Mouse (Mus musculus): ENCODE data around the gene Mrpl20.

Mrpl20 gene

GRCm38 (mm10) chr4:155802741-155803339, at the start of gene Mrpl20:
Mrpl20 (plus strand) TSS chr4:155802878.
- DNase-seq (ENCODE audit: low read depth, low spot score), result peak; percentile 74

DNA sequence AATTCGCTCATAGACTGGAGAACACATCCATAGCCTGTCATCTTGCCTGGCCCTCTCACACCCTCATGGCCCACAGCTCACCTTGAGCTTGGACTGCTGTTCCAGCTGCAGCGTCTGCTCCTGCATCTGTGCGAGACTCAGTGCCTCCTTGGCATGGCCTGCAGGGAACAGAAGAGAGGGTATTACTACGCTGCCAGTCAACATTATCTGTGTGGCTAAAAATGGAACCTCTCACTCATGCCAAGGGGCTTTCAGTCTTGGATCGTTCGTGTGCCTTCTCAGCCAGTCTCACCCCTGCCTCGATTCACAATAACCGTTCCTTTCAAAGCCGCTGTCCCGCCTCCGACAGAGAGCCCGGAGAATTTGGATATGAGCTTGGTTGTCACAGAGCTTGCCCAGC, 45.7 kb upstream of the Mrpl20 start:
- DNase-seq (ENCODE audit: low read depth, low spot score), result no peak

- peak; percentile 72 for DNase-seq (ENCODE audit: low read depth, low spot score)
Measured at GRCm38 (mm10) chr4:155759862-155760612, 42.6 kb upstream of the Mrpl20 start.

DNA sequence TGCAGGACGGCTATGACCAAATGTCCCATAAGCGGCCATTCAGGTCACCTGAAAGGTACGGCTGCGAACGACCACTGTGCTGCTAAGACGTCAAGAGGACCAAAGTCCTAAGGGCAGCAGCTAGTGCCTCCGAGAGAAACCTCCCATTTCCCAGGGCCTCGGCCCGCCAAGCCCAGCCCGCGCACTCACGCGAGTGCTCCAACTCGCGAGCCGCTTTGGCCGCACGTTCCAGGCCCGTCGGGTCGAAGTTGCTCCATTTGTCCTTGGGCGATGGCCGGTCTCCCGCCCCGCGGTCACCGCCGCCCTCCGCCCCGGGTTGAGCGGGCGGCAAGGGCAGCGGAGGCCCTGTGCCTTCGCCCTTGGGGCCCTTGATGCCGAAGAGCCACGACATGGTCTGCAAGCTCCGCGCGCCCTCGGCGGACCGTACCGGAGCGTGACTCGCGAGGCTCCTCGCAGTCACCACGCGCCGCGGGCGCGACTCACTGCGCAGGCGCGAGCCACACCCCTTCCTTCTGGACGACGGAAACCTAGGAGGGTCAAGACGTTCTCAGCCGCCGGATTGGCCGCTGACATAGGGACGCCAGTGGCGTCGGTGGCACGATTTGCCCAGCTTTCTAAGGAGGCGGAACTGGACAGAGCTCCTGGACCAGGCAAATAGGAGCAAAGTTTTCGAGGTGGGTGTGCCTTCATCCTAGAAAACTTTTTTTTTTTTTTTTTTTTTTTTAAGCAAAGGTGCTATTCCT, 41.9 kb upstream of the Mrpl20 start, which contains the start of gene Atad3a:
TSS of gene Atad3a (minus strand) at position 481 of the 743 bp plus-strand sequence.
- DNase-seq (ENCODE audit: low read depth, low spot score), result peak; percentile 98

DNA sequence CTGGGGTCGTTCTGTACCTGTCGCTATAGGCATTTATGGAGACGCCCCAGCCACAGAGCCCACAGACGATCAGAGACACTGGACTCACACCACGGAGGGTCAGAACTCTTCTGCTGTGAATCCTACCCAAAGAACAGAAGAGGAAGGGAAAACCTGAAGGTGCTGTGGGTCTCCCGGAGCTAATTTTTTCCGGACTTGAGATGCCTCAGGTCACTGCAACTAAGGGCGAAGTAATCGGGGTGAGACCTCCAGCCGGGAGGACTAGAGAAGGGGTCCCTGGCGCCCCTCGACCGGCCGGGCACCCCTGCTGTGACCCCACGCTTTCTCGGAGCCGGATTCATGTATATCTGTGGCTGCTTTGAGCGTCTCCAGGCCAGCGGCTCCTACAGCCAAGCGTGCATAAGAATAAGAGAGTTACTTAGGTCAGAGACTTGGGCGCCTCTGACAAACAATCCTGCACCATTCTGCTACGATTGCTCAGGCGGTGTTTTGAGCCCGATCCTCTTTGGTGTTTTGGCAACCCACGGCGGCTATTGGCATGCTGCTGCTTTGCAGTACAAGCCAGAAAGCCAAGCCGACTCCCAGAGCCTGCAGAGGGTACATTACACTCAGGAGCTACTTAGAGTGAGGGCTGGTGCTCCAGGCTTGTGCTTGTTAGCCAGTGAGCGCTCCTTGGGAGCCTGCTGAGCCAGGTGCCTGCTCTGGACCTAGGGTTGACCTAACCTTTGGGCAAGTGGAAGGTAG, 41.1 kb upstream of the Mrpl20 start:
- peak; percentile 46 for DNase-seq (ENCODE audit: low read depth, low spot score)

DNA sequence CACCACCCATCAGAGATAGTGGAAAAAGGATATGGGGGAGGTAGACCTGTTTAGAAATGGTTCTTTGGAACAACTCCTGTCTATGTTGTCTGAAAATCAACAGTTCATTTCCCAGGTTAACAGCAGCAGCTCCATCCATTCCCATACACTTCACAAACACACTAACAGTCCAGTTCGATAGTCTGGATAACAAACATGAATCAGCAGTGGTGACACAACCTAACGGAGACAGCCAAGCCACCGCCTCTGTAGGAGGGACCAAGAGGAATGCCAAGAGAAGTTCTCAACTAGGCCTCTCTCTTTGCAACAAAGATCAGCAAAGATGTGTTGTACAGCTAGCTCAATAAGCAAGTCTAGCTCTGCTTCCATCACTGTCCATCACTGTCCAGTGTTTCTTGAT, 40.3 kb upstream of the Mrpl20 start:
- no peak for DNase-seq (ENCODE audit: low read depth, low spot score)

- no peak for DNase-seq (ENCODE audit: low read depth, low spot score)
Measured at GRCm38 (mm10) chr4:155769496-155769879, 33.2 kb upstream of the Mrpl20 start.

- DNase-seq (ENCODE audit: low read depth, low spot score), result peak; percentile 81
Measured at GRCm38 (mm10) chr4:155769880-155770512, 32.7 kb upstream of the Mrpl20 start.

- DNase-seq (ENCODE audit: low read depth, low spot score), result no peak
Measured at GRCm38 (mm10) chr4:155770626-155771025, 32.1 kb upstream of the Mrpl20 start.

GRCm38 (mm10) chr4:155771706-155772105, 31.0 kb upstream of the Mrpl20 start:
- no peak for DNase-seq (ENCODE audit: low read depth, low spot score)

- DNase-seq (ENCODE audit: low read depth, low spot score), result no peak
Measured at GRCm38 (mm10) chr4:155772786-155773185, 29.9 kb upstream of the Mrpl20 start.

DNA sequence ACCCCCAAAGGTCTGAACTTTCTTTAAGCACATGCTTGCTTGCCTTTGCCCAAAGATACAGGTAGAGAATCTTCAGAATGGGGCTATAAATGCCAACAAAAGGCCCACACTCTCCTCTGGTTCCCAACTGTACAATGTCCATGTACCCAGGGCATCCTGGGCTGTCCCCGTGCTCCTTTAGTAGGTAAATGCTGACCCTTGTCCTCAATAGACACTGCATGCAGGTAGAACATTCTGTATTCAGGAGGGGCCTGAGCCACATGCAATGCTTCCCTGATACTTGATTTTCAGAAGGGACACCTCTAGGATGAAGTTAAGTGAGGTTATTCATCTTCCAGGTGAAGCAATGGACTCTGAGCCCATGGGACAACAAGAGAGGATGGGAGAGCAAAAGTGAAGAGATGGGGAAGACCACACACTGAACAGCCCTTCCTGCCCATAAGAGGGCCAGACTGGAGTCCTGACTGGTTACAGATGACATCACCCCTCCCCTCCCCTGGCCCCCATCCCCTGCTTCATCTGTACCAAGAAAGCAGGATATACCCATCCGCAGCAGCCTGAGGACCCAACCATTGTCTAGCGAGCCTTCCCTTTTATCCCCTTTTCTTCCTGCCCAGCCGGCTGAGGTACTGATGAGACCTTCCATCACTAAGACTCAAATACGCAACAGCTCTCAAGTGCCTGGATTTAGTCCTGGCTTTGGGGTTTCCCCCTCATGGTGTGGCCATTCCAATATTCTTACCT, 29.2 kb upstream of the Mrpl20 start:
- DNase-seq (ENCODE audit: low read depth, low spot score), result no peak

DNA sequence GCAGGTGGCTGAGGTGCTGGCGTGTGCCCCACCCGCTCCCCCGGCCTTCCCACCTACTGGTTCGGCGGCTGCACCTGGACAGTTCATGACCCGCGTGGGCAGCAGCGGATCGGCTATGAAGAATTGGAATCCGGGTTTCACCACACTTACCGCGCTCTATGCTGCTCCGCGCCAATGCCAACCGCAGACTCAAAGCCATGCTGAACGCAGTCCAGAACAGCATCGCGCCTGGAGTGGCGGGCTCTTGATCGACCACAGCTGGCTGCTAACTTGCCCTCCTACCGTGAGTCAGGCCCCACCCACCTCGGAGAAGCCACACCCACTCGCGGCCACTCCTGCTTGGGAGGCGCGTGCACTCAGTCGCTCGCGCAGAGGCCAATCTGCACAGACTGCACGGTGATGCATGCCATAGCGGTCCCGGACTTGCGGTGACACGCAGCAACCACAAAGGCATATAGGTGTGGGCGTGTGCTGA, 28.4 kb upstream of the Mrpl20 start, which contains the start of gene Vwa1:
TSS of gene Vwa1 (minus strand) at position 419 of the 475 bp plus-strand sequence.
- DNase-seq (ENCODE audit: low read depth, low spot score), result peak; percentile 89

- DNase-seq (ENCODE audit: low read depth, low spot score), result peak; percentile 49
Measured at GRCm38 (mm10) chr4:155774971-155775740, 27.5 kb upstream of the Mrpl20 start.

DNA sequence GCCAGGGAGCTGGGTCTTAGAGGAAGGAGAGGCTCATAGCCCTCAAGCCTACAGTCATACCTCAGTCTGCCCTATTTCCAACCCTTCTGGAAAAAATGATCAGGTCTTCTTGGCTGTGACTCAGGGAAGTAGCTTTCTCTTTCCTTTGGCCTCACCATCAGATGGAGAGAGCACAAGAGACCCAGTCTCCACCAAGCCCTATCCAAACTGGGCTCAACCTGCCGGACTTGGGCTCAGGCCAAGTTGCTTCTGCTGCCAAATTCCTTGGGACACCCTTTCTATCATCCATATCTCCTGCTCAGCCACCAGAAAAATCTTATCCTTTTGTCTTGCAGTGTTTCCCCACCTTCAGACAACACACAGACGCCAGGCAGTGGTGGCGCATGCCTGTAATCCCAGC, 26.8 kb upstream of the Mrpl20 start:
- no peak for DNase-seq (ENCODE audit: low read depth, low spot score)

DNA sequence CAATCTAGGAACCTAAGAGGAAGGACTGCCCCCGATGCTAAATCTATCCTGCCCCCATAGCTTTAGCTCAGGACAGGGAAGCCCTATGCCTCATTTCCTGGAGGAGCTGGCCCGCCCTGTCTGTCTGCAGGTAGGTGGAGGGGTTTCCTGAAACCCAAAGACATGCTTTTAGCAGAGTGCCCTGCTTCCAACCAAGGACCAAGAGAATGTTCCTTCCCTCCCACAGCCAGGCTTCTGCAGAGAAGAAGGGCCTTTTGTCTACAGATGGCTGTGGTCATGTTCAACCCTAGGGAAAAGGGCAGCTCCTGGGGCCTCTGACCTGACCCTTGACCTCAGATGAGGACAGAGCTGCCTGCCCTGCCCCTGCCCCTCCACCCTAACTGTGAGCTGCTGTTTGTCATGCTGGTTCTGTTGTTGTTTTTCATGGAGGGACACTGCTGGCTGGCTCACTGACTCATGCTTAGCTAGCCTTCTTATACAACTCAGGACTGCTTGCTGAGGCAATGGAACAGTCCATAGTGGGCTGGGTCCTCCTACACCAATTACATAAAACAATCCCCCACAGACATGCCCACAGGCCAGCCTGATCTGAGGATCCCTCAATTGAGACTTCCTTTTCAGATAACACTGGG, 25.9 kb upstream of the Mrpl20 start:
- DNase-seq (ENCODE audit: low read depth, low spot score), result no peak

- DNase-seq (ENCODE audit: low read depth, low spot score), result no peak
Measured at GRCm38 (mm10) chr4:155777816-155778215, 24.9 kb upstream of the Mrpl20 start.

DNA sequence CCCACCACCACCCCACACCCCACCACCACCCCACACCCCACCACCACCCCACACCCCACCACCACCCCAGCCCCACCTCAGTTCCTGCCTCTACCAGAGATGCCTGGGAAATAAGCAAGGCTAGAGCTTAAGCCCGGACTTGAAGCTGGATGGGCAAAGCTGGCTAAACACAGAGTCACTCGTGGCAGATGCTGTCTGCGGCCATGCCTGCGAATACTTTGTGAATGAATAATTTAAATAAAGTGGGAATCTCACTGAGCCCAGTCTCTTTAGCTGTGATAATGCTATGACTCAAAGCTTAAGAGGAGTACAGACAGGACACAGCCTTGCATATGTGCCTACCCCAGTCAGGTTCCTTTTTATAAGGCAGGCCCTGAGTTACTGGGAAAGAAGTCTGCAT, 23.2 kb upstream of the Mrpl20 start:
- DNase-seq (ENCODE audit: low read depth, low spot score), result no peak

DNA sequence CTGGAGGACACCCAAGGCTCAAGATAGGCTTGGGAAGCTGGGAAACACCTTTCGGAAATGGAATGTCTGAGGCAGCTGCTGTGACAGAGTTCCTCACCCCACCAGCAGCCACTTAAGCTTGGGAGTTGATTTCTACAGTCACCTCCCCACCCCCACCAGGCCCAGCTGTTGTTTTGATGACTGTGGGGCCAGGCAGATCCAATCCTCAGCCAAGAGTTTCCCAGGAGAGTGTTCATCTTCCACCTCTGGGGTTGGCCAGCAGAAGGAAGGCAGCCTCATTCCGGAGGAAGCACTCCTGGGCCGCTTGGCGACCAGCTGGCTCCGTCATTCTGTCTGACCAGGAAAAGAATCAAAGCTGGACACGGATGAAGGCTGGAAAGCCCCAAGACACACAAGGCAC, 21.8 kb upstream of the Mrpl20 start:
- DNase-seq (ENCODE audit: low read depth, low spot score), result no peak

Measured in ES-CJ7 (cell line).